Mouse (Mus musculus): Measurements from ENCODE around the gene Slc6a11. TPM values are rescaled to one million over a fixed set of nuclear protein-coding genes. Genes with fewer than 3 reads are reported as not detected.

The Slc6a11 gene
- polyA plus RNA-seq, 1 experiment = not detected

GRCm38 (mm10) chr6:114290929-114291328 is 159.9 kb downstream of the Slc6a11 start:
- Histone ChIP-seq H3K4me3 (replicated peaks; ENCODE audit: control insufficient read depth, low read depth, low read length) (no peak overlapping the region), H3K4me1 (ENCODE audit: control insufficient read depth, insufficient read depth, low read length) (no peaks in the 10 kb centered on the region), H3K27ac (ENCODE audit: control insufficient read depth, insufficient read depth, low read depth, low read length, poor library complexity) (no peak overlapping the region)
- TF ChIP-seq POLR2A (IDR thresholded peaks at IDR 0.05; ENCODE audit: borderline replicate concordance, control insufficient read depth, low read depth, low read length) (no peak), CTCF (IDR thresholded peaks at IDR 0.05; ENCODE audit: control insufficient read depth, insufficient read depth, low read length) (no peak)
- WGBS = 66% methylated on average over 4 of the region's 4 CpGs

- Histone ChIP-seq H3K4me1 (ENCODE audit: control insufficient read depth, insufficient read depth, low read length) (no peaks in the 10 kb centered on the region), H3K4me3 (replicated peaks; ENCODE audit: control insufficient read depth, low read depth, low read length) (no peak overlapping the region), H3K27ac (ENCODE audit: control insufficient read depth, insufficient read depth, low read depth, low read length, poor library complexity) (no peak overlapping the region)
- 52% methylated on average over 5 of the region's 5 CpGs for WGBS
- TF ChIP-seq POLR2A (IDR thresholded peaks at IDR 0.05; ENCODE audit: borderline replicate concordance, control insufficient read depth, low read depth, low read length) = no peak
- no peak for TF ChIP-seq CTCF (IDR thresholded peaks at IDR 0.05; ENCODE audit: control insufficient read depth, insufficient read depth, low read length)
These were observed 160.4 kb downstream of the Slc6a11 start for GRCm38 (mm10) chr6:114291396-114291795.

DNA sequence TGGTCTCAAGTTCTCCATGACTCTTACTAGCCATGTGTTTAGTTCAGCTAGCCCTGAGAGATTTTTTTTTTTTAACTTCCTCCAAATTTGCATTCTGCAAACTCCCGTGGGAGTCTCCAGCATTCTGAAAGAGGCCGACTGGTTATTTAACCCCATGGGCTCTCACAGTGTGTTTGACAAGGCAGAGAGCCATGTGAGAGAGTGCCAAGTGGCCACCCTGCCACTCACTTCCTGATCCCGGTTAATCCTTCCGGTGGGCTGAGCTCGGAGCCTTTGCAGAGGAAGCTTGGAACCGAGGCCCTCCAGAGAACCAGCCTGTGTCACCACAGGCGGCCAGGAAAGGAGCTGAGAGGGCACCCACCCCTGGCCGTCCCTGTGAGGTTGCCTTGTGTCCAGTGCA is 162.5 kb downstream of the Slc6a11 start:
- H3K4me3 ChIP-seq (replicated peaks; ENCODE audit: control insufficient read depth, low read depth, low read length) = no peak overlapping the region
- H3K4me1 ChIP-seq (ENCODE audit: control insufficient read depth, insufficient read depth, low read length) = no peaks in the 10 kb centered on the region
- 26% methylated on average over 8 of the region's 8 CpGs for WGBS
- no peak overlapping the region for H3K27ac ChIP-seq (ENCODE audit: control insufficient read depth, insufficient read depth, low read depth, low read length, poor library complexity)
- TF ChIP-seq CTCF (IDR thresholded peaks at IDR 0.05; ENCODE audit: control insufficient read depth, insufficient read depth, low read length) = no peak
- TF ChIP-seq POLR2A (IDR thresholded peaks at IDR 0.05; ENCODE audit: borderline replicate concordance, control insufficient read depth, low read depth, low read length) = no peak

GRCm38 (mm10) chr6:114295086-114295485 is 164.0 kb downstream of the Slc6a11 start:
- H3K4me1 ChIP-seq (ENCODE audit: control insufficient read depth, insufficient read depth, low read length) = no peaks in the 10 kb centered on the region
- H3K27ac ChIP-seq (ENCODE audit: control insufficient read depth, insufficient read depth, low read depth, low read length, poor library complexity) = no peak overlapping the region
- TF ChIP-seq CTCF (IDR thresholded peaks at IDR 0.05; ENCODE audit: control insufficient read depth, insufficient read depth, low read length) = no peak
- TF ChIP-seq POLR2A (IDR thresholded peaks at IDR 0.05; ENCODE audit: borderline replicate concordance, control insufficient read depth, low read depth, low read length) = no peak
- no peak overlapping the region for H3K4me3 ChIP-seq (replicated peaks; ENCODE audit: control insufficient read depth, low read depth, low read length)
- WGBS = 69% methylated on average over 4 of the region's 4 CpGs

- Histone ChIP-seq H3K27ac (ENCODE audit: control insufficient read depth, insufficient read depth, low read depth, low read length, poor library complexity) (no peak overlapping the region), H3K4me3 (replicated peaks; ENCODE audit: control insufficient read depth, low read depth, low read length) (no peak overlapping the region), H3K4me1 (ENCODE audit: control insufficient read depth, insufficient read depth, low read length) (no peaks in the 10 kb centered on the region)
- 61% methylated on average over 10 of the region's 10 CpGs for WGBS
- TF ChIP-seq CTCF (IDR thresholded peaks at IDR 0.05; ENCODE audit: control insufficient read depth, insufficient read depth, low read length) (no peak), POLR2A (IDR thresholded peaks at IDR 0.05; ENCODE audit: borderline replicate concordance, control insufficient read depth, low read depth, low read length) (no peak)
These were observed 166.4 kb downstream of the Slc6a11 start for GRCm38 (mm10) chr6:114297260-114298002.

Other genes starting within 250 kb of the Slc6a11 start
- 0.23 and 0.92 TPM in 2 replicates for gene Atp2b2, start 88.6 kb upstream of the Slc6a11 start, polyA plus RNA-seq (2011; ENCODE audit: insufficient read depth, insufficient read length, low replicate concordance, missing spikeins)
- 0.38 and 3.9 TPM in 2 replicates for gene Slc6a1, start 151.4 kb downstream of the Slc6a11 start, polyA plus RNA-seq (2011; ENCODE audit: insufficient read depth, insufficient read length, low replicate concordance, missing spikeins)